Mouse (Mus musculus) activated CD4-positive, CD25-positive, alpha-beta regulatory T cell, adult 4 months (primary cell): ENCODE measurements around the gene Prune1. TPM values are rescaled to one million over a fixed set of nuclear protein-coding genes. Genes with fewer than 3 reads are reported as not detected.
A peak's percentile ranks its signal among the peaks of the same experiment; 100 is the strongest.
"Not testable (repeated sequence)": the region's sequence is repeated elsewhere in the genome, so short reads cannot be mapped to it uniquely, and the experiment has no call there.

Source experiments
- ATAC-seq: one replicate; pipeline ENCODE4 v1.8.0; 2017
- polyA plus RNA-seq, 2 experiments: library from polyadenylated mRNA; unstranded; fragments of 100-300 nt; shearing (Covaris generic); gene quantifications; one replicate each; pipeline ENCODE4 v1.2.1; 2017

Gene Prune1
- polyA plus RNA-seq, 2 experiments from 2014 or later = 6.3 to 9.7 TPM

DNA sequence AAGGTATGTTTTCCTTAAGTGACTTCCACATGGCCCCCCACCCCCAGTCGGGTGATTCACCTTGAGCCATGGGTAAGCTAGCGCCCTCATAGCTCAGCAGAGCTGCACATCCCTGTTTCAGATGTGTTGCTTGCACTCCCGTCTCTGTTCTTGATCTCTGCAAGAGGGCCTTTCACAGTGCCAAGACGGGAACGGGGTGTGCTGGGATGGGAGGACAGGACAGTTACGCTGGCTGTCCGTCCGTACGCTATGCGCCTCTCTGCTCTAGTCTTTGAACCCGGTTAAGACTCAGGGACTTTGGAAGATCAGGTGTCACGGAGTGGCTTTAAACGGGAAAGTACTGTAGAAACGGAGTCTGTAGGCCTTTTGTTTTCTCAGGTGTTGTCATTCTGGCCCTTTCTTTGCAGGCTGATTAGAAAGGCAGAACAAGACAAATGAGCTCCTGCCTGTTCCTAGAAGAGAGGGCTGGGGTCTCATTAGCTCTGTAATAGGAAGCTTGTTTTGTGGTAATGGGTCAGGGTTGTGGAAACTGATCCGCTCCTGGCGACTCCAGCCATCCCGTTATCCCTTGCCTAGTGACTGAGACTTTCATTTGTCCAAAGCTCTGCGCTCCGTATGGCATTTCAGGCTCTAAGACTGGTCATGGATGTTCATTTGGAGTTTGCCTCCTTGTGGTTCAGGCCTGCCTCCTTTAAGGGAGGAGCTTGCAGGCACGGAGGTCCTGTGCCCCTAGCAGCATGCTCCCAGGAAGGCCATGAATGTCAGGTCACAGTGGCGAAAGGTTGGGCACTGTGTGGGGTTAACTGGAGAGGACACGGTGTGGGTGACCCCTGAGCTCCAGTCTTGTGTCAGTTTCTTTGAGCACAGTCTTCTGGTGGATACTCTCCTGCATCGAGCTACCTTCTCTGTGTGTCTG lies 46.2 kb downstream of the Prune1 start:
- ATAC-seq = no peak

DNA sequence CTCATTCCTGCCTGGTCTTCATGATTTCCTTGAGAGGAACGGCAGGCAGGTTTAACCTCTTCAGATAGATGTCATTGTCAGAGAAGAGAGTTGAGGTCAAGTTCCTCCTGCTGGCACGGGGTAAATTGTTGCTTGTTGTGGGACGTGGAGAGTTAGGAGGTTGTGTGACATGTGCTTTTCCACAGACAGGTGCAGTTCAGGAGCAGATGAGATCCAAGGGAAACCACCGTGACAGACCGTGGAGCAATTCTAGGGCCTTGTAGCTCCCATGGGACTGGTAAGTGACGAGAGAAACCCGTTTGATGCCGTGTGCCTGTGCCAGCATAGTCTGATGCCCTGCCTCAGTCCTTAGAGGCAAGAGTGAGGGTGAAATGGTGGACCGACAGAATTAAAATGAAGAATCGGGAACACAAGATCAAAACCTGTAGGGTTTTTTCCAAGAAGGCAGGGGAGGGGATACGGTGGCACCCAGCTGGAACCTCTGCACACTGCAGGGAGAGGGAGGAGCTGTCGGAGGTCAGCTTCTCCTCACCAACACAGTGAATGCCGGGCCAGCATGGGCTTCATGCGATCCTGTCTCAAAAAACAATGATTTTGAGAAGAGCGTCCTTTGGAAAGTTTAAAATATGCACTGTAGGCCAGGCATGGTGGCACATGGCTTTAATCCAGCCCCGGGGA lies 48.4 kb downstream of the Prune1 start:
- no peak for ATAC-seq

DNA sequence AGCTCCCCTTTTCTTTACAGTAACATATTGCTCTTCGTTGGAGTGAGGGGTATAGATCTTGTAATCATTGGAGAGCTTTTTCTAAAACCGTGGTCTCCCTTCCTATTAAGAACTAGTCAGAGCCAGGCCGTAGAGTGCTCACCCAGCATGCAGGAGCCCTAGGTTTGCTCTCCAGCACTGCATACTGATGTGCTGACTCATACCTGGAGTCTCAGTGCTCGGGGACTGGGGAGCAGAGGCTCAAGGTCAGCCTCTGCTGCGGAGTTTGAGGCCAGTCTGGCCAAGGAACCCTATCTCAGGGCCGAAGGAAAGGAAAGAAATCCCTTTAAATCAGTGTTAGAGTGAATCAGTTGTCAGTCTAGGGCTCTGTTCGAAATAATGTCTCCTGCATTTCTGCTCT lies 49.1 kb downstream of the Prune1 start:
- ATAC-seq = no peak

DNA sequence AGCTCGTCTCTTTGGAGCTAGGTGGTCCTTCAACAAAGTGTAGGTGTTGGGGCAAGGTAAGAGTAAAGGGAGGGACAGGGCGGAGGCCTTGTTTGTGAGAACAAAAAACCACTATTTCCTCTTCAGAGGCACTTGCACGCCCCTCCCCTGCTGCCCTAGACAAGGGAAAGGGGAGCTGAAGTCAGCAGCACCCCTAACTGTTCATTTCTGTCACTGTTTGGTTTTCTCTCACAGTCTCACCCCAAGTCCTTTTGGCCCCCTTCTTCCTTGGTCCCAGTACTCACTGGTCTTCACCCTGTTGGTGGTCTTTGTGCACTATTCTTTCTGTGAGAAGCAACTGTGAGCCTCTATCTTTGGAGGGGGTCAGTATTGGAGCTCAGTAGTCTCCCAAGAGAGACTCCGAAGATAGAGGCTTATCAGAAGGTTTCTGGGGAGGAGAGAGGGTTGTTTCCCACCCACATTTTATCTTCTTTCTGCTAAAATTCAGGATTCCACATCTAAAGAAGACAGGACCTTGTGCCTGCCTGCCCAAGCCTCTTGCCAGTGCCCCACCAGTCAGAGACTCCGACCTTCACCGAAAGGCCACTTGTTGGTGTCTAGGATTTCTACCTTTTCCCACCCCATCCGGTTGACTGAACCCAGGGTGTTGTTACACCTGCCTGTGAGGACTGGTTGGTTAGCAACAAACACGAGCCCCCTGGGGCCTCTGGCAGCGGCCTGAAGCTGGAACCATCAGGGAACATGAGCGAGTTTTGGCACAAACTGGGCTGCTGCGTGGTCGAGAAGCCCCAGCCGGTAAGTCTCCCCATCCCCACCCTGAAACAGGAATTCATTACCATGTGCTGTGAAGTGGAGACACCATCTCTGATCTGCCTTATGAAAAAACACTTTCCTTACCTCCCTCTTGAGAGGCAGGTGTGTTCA lies 50.3 kb downstream of the Prune1 start, which contains the start of gene Mllt11:
Gene Mllt11, minus strand, starts transcription at position 874 of the 924 bp plus-strand sequence.
- ATAC-seq = peak; percentile 21

DNA sequence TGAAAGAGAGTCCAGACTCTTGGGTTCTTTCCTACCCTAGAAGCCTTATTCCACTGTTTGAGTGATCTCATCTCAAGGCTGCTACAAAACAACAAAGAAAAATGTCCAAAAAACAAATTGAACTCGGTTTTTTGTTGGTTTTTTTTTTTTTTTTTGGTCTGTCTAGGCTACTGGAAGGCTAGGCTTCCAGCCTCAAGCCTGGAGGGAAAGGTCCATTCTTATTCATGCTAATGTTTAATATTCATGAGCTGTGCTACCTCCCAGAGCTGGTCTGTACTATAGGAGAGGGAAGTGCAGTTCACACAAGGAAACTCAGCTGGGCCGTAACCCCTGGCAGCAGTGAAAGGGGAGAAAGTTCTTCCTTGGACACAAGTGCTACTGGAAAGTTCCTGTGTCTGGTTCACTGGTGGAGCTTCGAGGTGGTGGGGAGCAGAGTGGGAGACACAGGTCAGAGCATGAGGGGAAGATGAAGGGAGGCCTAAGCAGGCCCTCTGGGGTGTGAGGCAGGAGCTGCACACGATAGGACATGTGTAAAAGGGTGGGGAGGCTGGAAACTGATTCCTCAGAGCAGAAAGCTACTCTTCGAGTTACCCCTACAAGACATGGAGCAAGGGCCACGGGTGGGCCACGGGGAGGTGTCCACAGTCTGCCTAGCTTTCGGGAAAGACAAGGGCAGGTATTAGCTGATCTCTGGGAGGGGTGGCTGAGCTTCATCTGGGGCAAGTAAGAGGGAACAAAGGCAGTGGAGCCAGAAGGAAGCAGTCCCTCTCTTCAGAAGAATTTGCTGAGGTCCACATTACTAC lies 51.2 kb downstream of the Prune1 start:
- no peak for ATAC-seq

DNA sequence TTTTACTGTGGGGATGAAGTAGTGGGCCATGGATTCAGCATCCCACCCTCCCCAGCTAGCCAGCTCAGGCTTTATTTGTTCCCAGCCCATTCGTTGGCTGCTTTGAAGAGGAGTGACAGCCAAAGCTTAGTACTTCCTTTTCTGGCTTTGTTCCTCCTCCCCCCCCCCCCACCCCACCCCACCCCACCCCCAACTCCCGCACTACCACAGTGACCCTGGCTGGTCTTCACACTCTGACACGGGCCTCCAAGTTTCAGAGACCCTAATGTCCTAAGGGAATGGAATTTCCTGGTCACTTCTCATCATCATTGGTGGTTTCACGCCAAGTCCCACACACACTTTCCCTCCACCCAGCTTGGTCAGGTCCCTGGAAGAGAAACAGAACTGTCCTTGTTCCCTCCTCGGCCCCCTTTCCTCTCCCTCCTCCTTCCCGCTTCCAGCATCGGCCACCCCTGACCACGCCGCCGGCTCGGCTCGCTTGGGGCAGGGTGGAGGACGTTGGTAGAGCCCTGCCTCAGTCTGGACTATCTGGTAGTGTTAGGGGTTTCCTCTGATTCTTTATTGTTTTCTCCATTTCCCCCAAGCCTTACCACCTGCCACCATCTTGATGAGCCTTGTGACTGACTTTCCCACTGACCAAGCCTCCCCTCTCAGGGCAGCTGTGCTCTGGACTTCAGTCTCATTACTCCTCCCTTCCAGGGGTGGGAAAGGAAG lies 51.9 kb downstream of the Prune1 start:
- no peak for ATAC-seq

DNA sequence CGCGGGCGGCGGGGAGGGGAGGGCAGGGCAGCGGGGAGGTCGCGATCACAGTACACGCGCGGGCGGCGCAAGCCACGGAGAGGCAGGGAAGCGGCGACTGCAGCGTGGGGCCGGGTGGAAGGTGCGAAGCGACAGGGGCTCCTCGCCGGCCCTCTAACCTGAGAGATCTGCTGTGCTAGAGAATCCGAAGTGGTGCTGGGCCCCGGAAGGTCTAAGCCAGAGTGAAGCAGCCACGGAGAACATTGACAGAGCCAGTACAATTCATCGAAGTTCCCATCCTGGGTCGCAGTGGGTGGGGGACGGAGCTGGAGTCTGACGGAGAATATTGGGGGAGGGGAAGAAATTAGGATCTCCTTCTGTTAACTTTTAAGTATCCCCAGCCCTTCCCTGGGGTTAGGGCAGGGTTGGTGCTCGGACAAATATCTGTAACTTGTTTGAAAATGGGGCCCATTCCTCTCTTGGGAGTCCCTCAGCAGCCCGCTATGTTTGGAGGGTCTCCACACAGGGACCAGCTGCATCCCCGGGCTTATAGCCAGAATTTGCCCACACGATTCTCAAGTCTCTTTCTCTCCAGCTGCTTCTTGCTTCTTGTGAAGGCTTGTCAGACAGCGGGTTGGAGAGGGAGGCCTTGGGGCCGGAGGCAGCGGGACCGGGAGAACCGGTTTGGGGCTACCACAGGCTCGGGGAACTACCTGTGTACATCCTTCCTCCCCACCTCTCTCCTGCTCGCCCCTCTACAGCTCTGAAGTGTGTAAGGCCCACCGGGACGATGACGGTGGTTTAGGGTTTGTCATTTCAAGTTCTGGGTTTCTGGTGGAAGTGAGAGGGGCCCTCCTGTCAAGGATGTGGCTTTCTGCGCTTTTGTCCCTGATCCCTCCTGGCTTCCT lies 52.7 kb downstream of the Prune1 start:
- peak; percentile 11 for ATAC-seq

DNA sequence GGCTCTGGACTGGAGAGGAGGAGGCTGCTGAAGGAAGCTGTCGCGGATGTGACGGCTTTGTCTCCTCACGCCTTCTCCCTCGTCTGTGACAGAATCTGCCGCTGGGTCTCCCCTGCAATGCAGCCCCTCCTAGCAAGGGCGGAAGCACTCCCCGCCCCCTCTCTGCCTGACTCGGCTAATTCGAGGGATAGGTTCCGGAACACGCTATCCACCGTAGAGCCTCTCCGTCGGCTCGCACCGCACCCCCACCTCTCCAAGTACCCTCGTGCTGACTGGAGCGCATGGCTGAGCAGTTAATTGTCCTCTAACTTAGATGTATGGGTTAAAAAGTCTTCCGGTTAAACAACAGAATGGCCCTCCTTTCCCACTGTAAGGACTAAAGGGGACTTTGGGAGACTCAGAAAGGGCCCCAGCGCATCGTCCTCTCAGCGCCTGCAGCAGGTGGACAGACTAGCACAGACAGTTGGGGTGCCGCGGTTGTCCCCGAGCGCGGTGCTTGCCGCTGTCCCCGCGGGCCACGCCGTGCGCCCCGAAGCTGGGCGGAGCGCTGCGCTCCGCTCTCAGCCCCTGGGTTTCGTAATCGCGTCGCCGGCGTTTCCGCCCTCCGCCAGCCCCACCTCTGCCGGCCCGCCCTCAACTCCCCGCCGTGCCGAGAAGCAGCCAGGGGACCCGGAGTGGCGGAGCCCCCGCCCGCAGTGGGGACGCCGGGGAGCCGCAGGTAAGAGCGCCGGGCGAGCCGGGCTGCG lies 53.6 kb downstream of the Prune1 start, which contains the start of gene Cdc42se1:
Gene Cdc42se1, plus strand, starts transcription at position 585 of the 746 bp plus-strand sequence.
- peak; percentile 75 for ATAC-seq

DNA sequence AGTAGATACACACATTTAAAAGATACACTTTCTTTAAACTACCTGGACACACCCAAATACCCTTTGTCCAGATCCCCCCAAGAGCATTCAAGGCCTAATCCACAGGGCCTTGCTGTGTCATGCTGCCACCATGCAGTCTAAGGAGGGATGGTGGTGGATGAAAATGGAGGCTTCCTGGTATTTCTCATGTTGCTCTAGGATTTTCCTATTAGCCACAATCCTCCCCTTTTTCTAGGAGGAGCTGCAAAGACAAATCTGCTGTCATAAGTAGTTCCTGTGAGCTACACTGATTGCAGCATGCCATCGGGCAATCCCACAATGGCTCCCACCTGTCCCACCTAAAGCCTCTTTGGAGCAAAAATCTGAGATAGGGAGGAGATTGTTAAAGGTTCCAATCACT lies 54.7 kb downstream of the Prune1 start:
- no peak for ATAC-seq

DNA sequence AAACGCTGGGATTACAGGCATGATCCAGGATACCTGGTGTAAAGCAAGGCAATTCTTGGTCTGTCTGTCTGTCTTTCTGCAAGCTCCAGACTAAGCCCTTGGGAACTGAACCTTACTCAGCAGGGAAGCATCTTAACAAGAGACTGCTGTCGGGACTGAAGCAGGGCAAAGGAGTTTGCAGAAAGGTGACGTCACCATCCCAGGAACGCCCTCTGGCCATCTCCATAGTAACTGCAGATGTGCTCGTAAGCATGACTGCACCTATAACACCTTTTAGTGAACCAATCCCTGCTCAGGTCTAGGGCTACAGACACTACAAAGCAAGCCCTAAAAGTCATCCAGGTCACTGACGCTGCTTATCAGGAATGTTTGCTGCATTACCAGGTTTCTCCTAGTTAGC lies 57.6 kb downstream of the Prune1 start:
- no peak for ATAC-seq

DNA sequence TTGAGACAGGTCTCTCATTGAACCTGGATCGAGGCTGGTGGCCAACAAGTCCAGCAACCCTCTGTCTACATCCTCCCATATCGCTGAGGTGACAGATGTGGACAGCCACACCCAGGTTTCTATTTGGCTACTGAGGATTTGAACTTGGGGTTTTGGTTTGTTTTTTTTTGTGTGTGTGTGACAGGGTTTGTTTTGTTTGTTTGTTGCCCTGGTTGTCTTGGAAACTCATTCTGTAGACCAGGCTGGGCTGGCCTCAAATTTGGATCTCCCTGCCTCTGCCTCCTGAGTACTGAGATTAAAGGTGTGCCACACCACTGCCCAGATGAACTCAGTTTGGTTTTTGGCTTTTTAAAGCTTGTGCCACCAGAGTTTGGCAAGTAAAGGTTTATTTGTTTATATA lies 58.8 kb downstream of the Prune1 start:
- ATAC-seq = peak; percentile 15

DNA sequence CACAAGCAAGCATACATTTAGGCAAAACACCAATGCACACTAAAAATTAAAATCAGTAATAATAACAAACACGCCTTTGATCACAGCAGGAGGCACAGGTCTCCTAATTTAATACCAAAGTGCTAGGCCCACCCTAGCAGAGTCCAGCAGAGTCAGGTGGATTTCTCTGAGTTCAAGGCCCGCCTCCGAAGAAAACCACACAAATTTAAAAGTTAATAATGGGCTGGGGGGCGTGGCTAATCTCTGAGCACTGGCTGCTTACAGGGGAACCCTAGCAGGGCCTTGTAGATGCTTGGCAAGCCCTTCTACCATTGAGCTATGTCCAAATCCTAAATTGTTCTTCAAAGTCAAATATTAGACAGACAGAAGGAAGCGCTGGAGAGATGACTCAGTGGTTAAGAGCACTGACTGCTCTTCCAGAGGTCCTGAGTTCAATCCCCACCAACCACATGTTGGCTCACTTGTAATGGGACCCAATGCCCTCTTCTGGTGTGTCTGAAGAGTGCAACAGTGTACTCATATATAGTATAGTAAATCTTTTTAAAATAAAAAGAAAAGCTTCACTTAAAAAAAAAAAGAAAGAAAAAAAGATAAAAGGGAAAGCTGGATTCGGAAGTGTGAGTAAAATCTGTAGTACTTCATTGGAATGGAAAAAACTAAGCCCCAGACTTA lies 63.3 kb downstream of the Prune1 start:
- ATAC-seq = no peak

DNA sequence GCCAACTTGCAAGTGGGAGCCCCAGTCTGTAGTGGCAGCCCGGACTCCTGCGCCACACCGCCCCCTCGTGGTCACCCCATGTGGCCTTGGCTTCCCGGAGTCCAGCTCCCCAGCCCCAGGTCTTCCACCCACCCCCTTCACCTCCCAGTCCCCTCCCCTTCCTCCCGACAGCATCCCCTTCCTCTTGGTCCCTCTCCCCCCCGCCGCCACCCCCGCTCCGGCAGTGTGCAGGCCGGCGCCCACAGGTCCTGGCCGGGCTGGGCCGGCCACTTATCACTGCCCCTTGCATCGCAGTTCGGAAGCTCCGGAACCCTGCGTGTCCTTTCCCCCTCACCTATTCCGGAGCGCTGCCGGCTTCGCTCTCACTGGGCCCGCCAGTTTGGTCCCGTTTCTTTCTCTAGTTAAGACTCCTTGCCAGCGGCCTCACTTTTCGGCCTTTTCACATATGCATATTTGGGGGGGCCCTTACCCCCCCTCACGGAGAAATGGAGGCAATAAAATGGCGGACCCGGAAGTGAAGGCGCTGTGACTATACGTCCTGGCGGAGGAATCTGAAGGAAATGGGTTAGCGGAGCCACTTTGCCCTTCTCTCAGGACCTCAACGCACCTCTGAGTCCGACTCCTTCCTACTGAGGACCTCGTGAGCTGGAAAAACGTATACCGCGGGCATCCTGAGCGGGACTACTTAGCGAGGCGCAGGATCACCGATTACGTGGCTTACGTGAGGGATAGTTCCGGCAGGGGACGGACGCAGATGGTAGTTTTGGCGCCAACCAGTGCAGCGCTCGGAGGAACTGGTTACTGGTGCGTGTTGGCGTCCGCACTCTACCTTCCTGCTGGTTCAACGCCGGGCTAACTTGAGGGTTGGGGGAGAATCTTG lies 64.4 kb downstream of the Prune1 start, which contains the start of gene Gabpb2:
Gene Gabpb2, minus strand, starts transcription at position 662 of the 880 bp plus-strand sequence.
- ATAC-seq = peak; percentile 87

DNA sequence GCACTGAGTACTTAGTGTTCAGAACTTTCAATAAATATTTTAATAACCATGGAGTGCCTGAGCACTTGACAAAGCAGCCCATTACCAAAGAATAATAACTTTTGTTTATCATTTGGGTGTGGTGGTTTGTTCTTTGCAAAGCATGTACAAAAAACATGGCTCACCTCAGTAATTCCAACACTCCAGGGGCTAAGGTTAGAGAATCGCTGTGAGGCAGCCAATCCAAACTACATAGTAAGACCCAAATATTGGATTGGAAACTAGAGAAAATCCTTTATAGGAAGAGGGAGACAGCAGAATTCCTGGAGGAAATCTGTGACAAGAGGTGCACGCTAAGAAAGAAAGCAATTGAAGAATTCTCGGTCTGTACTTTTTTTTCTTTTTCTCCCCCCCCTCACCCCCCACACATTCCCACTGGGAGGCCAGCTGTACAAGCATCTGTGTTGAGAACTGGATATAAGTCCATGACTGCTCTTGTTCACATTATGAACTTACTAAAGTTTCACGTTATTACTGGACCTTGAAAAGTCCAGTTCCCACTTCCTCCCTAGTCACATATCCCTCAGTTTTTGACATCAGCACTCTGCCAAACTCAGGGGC lies 65.1 kb downstream of the Prune1 start:
- no peak for ATAC-seq

DNA sequence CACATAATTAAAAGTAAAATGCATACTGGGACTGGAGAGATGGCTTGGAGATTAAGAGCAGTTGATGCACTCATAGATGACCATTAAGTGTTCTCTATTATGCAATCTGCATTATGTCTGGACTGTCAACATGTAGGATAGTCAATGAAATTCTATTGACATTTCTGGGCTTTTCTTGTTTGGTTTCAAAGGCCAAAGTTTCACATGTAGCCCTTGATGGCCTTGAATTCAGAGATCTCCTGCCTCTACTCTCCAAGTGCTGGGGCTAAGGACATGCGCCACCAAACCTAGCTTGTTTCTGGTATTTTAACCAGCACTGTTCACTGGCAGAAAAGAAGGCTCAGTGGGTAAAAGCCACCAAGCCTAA lies 68.3 kb downstream of the Prune1 start:
- ATAC-seq = no peak

DNA sequence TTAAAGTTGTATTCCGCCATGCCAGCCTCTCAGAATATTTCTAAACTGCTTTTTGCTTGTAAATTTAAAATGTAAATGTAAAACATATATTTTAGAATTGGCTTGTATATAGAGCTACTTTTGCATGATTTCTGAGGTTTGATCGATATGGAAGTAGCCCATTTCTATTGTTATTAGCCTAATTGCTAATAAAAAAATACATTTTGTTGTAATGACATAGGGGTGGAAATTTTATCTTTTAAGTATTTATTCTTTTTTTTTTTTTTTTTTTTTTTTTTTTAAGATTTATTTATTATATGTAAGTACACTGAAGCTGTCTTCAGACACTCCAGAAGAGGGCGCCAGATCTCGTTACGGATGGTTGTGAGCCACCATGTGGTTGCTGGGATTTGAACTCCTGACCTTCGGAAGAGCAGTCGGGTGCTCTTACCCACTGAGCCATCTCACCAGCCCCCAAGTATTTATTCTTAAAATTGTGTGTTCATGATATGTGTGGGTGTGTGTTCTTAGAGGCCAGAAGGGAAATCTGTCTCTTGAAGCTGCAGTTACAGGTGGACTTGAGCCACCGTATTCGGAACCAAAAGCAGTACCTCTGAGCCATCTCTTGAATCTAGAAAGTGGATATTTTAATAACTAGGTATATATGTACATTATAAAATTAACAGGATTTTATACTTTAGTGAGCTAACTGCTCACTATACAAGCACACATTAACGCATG lies 68.8 kb downstream of the Prune1 start:
- not testable (repeated sequence) for ATAC-seq
